Mouse (Mus musculus): ENCODE data around the gene Disc1. TPM values are rescaled to one million over a fixed set of nuclear protein-coding genes. Genes with fewer than 3 reads are reported as not detected.

Disc1 gene
- polyA plus RNA-seq, 1 experiment from 2014 or later, result 1.2 TPM

DNA sequence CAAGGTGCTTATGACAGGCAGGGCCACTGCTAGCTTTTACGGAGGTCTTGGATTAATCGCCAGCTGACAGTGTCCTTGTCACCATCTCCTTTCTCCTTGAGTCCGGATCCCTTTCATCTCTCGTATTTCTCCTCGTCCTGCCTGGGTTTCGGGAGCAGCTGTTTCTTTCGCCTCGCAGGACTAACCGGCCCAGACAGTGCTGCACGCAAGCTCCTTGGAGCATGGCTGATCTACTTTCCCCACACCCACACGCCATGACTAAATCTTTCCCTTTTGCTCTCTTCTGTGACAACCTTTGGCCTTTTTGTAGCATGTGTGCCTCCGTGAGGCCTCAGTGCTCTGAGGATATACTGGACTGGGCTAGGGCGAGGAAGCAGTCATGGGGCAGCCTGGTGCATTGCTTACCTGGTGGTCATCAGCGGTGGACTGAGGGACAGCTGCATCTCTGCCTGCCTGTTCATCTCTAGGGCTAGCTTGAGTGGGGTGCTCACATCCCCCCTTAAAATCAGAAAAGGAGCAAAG, 142.6 kb downstream of the Disc1 start:
- no peak overlapping the region for H3K27ac ChIP-seq (replicated peaks)
- no peaks in the 10 kb centered on the region for H3K27me3 ChIP-seq
- H3K36me3 ChIP-seq, result no peaks in the 10 kb centered on the region
- no peak overlapping the region for H3K4me3 ChIP-seq
- 0 out of 2 replicates have a peak, but pooled peaks cover 2% of the 10 kb centered on the region for H3K4me1 ChIP-seq
- H3K9me3 ChIP-seq, result no peaks in the 10 kb centered on the region
- 86% methylated on average over 14 of the region's 14 CpGs for WGBS
- H3K9ac ChIP-seq (replicated peaks), result no peak overlapping the region
- H3K4me2 ChIP-seq (replicated peaks), result no peak overlapping the region
- ATAC-seq (replicated peaks), result no peak

DNA sequence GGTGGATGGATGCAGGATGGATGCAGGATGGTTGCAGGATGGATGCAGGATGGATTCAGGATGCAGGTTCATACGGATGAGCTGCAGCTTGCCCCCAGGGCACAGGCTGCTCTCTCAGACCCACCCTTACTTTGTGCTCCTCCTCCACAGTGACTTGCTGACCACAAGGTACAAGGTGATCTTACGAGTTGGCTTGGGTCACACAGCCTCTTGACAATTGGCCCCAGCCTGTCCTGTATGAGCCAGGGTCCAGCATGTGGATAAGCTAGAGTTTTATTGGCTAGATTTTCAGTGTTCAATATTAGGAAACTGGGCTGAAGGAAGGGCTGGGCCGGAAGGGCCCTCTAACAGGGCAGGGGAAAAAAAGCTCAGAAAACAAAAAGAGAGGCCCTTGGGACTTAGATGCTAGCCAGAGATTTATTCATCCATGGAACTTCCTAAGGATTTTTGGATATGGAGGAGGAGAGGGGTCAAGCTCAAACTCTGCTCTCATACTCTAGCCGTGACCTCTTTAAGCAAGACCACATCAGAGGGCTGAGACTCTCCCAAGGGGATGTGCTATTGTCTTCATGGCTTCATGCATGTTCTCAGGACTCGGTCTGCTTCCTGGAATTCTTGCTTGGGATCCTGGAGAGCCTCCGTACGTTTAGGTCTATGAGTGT, 143.5 kb downstream of the Disc1 start:
- no peak overlapping the region for H3K4me2 ChIP-seq (replicated peaks)
- 0 out of 2 replicates have a peak, but pooled peaks cover 2% of the 10 kb centered on the region for H3K4me1 ChIP-seq
- H3K4me3 ChIP-seq, result no peak overlapping the region
- no peaks in the 10 kb centered on the region for H3K9me3 ChIP-seq
- no peak overlapping the region for H3K27ac ChIP-seq (replicated peaks)
- 81% methylated on average over 7 of the region's 7 CpGs for WGBS
- no peaks in the 10 kb centered on the region for H3K27me3 ChIP-seq
- ATAC-seq (replicated peaks), result no peak
- H3K9ac ChIP-seq (replicated peaks), result no peak overlapping the region
- H3K36me3 ChIP-seq, result no peaks in the 10 kb centered on the region

DNA sequence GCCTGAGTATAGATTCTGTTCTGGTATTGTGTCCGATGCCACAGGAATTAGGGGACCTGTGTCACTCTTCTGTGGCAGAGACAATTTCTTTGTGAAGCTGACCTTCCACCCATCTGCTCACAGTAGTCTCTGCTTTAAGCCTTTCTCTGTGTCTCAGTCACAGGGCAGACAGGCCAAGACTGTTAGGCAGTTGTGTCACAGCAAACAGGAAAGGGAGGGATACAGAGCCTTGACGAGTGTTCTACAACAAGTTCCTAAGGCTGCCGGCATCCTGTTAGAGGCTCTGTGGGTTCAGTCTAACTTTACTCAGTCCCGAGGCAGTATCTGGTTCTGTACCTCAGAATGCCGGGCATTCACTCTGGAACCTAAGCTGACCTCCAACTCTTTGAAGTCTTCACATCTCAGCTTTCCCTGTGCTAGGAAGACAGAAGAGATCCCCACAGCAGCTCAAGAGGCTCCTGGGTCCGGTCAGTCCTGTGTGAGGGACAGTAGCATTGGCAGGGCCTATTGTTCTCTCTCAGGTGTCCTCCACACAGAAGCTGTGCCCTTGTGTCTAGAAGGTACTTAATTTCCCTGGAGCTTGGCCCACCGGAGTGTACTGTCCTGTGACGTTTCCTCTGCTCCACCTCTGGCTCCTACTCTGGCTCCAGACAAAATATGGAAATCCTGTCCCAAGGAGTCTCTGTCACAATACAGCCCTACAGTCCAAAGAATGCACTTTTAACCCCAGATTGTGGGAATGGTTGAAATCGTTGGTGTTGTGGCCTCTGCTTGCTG, 144.6 kb downstream of the Disc1 start:
- 82% methylated on average over 9 of the region's 9 CpGs for WGBS
- H3K9me3 ChIP-seq, result no peaks in the 10 kb centered on the region
- 0 out of 2 replicates have a peak, but pooled peaks cover 2% of the 10 kb centered on the region for H3K4me1 ChIP-seq
- H3K4me2 ChIP-seq (replicated peaks), result no peak overlapping the region
- no peak for ATAC-seq (replicated peaks)
- H3K36me3 ChIP-seq, result no peaks in the 10 kb centered on the region
- no peak overlapping the region for H3K4me3 ChIP-seq
- no peak overlapping the region for H3K9ac ChIP-seq (replicated peaks)
- H3K27ac ChIP-seq (replicated peaks), result no peak overlapping the region; the same call in 1 of the 2 replicates
- H3K27me3 ChIP-seq, result no peaks in the 10 kb centered on the region

DNA sequence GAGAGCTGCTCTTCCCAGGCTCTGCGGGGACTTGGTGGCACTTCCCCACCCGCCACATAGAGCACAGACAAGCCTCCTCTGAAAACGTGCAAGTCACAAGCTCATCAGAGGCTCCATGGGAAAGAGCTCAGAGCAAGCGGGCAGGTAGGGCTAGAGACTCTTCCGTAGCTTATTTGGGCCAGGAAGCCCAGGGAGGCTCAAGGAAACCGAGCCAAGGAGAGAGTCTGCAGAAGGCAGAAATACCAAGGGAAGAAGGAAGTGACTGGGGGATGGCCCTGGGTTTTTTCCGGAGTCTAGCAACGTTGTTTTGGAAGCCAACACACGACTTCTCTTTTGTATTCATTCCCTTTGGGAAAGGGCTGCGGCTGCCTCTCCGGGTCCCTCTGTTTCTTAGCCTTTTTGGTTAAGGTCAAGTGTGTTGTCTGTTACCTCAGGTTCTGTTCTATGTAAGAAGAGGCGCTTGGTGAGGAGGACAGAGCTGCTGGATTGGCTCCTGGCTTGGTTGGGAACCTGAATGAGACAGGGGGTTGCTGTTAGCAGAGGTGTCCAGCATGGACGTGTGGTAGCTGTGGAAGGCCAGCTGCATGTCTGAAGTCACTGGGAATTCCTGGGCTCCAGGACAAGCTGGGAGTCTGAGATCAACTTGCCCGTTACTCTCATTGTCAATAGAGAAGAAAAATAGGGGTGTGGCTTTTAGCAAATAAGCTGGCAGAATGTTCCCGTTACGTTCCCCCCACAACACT, 145.4 kb downstream of the Disc1 start:
- Histone ChIP-seq H3K9me3 (no peaks in the 10 kb centered on the region), H3K4me3 (no peak overlapping the region), H3K4me1 (0 out of 2 replicates have a peak, but pooled peaks cover 2% of the 10 kb centered on the region), H3K9ac (replicated peaks) (no peak overlapping the region), H3K27me3 (no peaks in the 10 kb centered on the region), H3K4me2 (replicated peaks) (no peak overlapping the region), H3K27ac (replicated peaks) (no peak overlapping the region), H3K36me3 (no peaks in the 10 kb centered on the region)
- WGBS, result 74% methylated on average over 16 of the region's 16 CpGs
- ATAC-seq (replicated peaks), result no peak

DNA sequence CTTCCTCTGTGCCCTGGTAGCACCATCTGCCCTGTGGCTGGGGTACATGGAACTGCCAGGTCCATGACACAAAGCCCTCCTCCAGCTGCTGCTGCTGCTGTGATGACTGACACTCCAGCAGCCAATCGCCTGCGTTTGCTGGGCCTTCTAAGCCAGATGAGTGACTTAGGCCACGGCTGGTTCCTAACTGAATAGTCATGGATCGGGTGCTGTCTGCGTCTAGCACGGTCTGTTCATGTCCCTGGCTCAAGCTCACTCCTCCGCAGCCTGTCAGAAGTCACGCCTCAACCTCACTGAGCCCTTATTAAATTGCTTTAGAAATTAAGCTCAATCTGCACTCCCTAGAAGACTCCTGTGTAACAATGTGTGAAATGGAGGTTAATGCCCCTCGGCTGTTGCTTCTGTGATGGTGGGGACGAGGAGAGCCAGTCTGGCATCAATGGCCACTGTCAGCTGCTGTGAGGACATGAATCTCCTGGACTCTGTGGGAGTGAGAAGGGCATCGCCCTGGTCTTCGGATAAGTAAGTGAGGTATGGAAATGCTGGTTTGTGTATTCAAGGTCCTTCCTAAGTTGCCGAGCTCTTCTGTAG, 146.4 kb downstream of the Disc1 start:
- Histone ChIP-seq H3K4me2 (replicated peaks) (no peak overlapping the region), H3K36me3 (no peaks in the 10 kb centered on the region), H3K4me1 (0 out of 2 replicates have a peak, but pooled peaks cover 2% of the 10 kb centered on the region), H3K9ac (replicated peaks) (no peak overlapping the region), H3K4me3 (no peak overlapping the region), H3K27ac (replicated peaks) (no peak overlapping the region), H3K27me3 (no peaks in the 10 kb centered on the region), H3K9me3 (no peaks in the 10 kb centered on the region)
- no peak for ATAC-seq (replicated peaks)
- 77% methylated on average over 13 of the region's 13 CpGs for WGBS

DNA sequence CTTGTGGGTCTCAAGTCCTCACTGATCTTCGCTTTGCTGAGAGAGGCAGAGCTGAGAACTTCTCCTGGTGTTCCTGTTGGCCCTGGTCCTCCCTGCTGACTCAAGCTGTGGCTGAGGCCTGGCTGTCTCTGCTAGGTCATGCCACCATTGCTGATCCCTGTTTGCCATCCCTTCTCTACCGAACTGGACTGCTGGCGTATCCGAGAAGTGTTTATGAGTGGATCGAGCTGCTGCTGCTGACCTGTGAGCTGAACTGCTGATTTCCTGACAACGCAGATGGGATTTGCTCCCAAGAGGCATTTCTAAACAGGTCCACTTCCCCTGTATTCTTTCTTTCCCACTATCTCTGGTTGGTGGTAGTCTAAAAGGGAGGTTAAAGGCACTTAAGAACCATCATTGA, 147.7 kb downstream of the Disc1 start:
- ATAC-seq (replicated peaks), result no peak
- H3K27ac ChIP-seq (replicated peaks), result no peak overlapping the region
- H3K36me3 ChIP-seq, result no peaks in the 10 kb centered on the region
- no peak overlapping the region for H3K4me3 ChIP-seq
- H3K9me3 ChIP-seq, result no peaks in the 10 kb centered on the region
- WGBS, result 85% methylated on average over 6 of the region's 6 CpGs
- no peak overlapping the region for H3K9ac ChIP-seq (replicated peaks)
- no peak overlapping the region for H3K4me2 ChIP-seq (replicated peaks)
- 0 out of 2 replicates have a peak, but pooled peaks cover 2% of the 10 kb centered on the region for H3K4me1 ChIP-seq
- no peaks in the 10 kb centered on the region for H3K27me3 ChIP-seq

DNA sequence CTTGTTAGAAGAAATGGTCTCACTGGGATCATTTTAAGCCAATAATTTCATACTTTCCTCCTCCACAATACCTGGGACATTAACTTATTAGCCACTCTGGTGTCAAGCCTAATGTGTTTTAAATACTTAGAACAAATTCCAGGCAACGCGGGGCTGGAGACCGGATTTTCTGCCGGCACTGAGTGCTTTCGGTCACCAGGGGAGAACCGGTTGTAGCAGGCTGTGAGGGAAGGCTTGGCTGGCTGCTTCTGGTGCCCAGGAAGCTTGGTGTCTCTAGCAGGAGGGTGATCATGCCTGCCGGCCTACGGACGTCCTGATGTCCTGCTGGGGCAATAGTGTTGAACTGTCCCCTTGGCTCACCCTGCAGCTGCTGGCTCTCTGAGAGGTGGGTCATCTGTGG, 149.0 kb downstream of the Disc1 start:
- H3K9me3 ChIP-seq, result no peaks in the 10 kb centered on the region
- WGBS, result 83% methylated on average over 9 of the region's 9 CpGs
- no peak overlapping the region for H3K4me2 ChIP-seq (replicated peaks)
- no peak for ATAC-seq (replicated peaks)
- H3K9ac ChIP-seq (replicated peaks), result no peak overlapping the region
- H3K4me3 ChIP-seq, result no peak overlapping the region
- 0 out of 2 replicates have a peak, but pooled peaks cover 2% of the 10 kb centered on the region for H3K4me1 ChIP-seq
- H3K27ac ChIP-seq (replicated peaks), result no peak overlapping the region
- H3K36me3 ChIP-seq, result no peaks in the 10 kb centered on the region
- H3K27me3 ChIP-seq, result no peaks in the 10 kb centered on the region

DNA sequence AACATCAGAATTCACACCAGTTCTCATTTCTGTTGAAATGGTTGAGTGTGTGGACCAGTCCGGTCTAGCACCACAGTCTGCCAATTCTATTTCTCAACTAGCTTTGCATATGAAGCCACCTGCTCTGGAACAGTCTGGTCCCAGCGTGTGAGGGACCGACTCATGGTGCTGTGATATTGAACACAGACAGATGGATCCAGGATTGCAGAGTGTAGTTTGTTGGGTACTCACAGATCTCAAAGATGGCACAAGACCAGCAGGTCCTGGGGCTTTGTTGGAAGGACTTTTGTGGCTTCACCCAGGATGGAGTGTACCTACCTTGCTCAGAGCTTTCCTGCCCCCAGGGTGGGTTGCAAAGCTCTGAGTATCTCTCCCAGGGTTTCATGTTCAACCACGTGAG, 151.6 kb downstream of the Disc1 start:
- H3K27me3 ChIP-seq, result no peaks in the 10 kb centered on the region
- H3K9me3 ChIP-seq, result no peaks in the 10 kb centered on the region
- no peak overlapping the region for H3K4me2 ChIP-seq (replicated peaks)
- H3K9ac ChIP-seq (replicated peaks), result no peak overlapping the region
- no peak overlapping the region for H3K27ac ChIP-seq (replicated peaks)
- H3K4me1 ChIP-seq, result no peaks in the 10 kb centered on the region
- WGBS, result 84% methylated on average over 4 of the region's 4 CpGs
- no peak for ATAC-seq (replicated peaks)
- H3K36me3 ChIP-seq, result no peaks in the 10 kb centered on the region
- no peak overlapping the region for H3K4me3 ChIP-seq

DNA sequence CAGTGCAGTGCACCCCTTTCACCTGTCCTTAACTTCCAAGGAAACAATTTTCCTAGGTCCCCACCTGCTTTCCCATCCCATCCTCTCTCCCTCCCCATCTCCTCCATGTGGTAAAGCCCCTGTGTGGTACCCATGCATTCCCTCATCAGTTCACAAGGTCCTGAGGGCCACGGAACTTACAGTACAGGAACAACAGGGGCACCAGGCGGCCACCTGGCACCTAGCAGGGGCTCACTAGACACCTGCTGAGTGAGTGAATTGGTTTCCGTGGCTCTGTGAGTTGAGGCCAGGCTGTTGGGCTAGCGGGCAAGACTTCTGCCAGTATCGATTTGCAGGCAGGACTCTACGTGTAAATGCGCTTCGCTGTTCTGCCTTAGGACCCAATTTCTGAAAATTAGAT, 152.4 kb downstream of the Disc1 start:
- WGBS, result 67% methylated on average over 8 of the region's 8 CpGs
- no peak for ATAC-seq (replicated peaks)
- Histone ChIP-seq H3K27ac (replicated peaks) (no peak overlapping the region), H3K27me3 (no peaks in the 10 kb centered on the region), H3K9ac (replicated peaks) (no peak overlapping the region), H3K9me3 (no peaks in the 10 kb centered on the region), H3K4me3 (no peak overlapping the region), H3K36me3 (no peaks in the 10 kb centered on the region), H3K4me2 (replicated peaks) (no peak overlapping the region), H3K4me1 (no peaks in the 10 kb centered on the region)

DNA sequence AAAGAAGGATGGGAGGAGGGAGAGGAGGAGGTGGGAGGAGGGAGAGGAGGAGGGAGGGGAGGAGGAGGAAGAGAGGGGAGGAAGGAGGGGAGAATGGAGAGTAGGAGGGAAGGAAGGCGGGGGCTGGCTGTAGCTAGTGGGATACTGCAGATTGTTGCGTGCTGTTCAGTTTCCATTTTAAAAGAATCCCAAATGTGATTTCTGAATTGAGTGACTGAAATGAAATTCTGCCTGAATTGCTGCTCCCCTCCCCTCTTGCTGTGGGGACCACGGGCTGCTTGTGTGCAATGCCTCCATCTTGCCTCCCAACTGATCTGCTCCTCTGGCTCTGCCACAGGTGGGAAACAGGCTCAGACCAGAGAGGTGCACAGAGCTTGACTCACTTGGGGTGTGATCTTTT, 153.0 kb downstream of the Disc1 start:
- ATAC-seq (replicated peaks), result no peak
- no peak overlapping the region for H3K27ac ChIP-seq (replicated peaks)
- no peak overlapping the region for H3K4me2 ChIP-seq (replicated peaks)
- H3K4me1 ChIP-seq, result no peaks in the 10 kb centered on the region
- no peak overlapping the region for H3K9ac ChIP-seq (replicated peaks)
- no peaks in the 10 kb centered on the region for H3K9me3 ChIP-seq
- WGBS, result 66% methylated on average over 3 of the region's 3 CpGs
- no peaks in the 10 kb centered on the region for H3K36me3 ChIP-seq
- no peaks in the 10 kb centered on the region for H3K27me3 ChIP-seq
- H3K4me3 ChIP-seq, result no peak overlapping the region

DNA sequence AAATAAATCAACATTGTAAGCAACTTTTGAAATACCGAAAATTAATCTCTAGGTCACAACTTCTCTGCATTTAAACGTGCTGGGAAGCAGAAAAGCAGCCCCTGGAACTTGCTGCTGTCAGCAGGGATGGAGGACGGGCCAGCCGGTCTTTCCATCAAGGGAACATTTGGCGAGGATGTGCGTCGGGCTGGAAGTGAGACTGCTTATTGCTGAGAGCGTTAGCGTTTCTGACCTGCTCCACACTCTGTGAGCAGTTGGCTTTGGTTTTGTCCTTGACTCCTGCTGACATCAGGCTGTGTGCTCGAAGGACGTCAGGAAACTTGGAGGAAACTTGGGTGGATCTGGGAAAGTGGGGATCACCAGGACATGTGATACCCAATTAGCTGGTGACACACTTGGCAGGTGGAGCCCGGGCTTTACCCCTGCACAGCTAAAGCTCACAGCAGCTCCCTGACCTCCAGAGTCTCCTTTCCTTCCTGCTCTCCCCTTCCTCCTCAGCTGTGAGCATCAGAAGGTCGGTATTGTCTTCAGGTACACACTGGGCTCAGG, 158.7 kb downstream of the Disc1 start:
- H3K27ac ChIP-seq (replicated peaks), result no peak overlapping the region
- ATAC-seq (replicated peaks), result no peak
- no peak overlapping the region for H3K4me3 ChIP-seq
- no peaks in the 10 kb centered on the region for H3K9me3 ChIP-seq
- no peaks in the 10 kb centered on the region for H3K36me3 ChIP-seq
- peaks cover 2% of the 10 kb centered on the region for H3K4me1 ChIP-seq
- no peak overlapping the region for H3K4me2 ChIP-seq (replicated peaks)
- H3K27me3 ChIP-seq, result no peaks in the 10 kb centered on the region
- H3K9ac ChIP-seq (replicated peaks), result no peak overlapping the region
- 41% methylated on average over 13 of the region's 13 CpGs for WGBS
